Mouse (Mus musculus) limb, embryonic 14.5 days (tissue): ENCODE data around the gene Adipor1. TPM values are rescaled to one million over a fixed set of nuclear protein-coding genes. Genes with fewer than 3 reads are reported as not detected.

Experiments
- ATAC-seq: fragments of 200-750 bp; cut with Nextera tagmentation; 2 replicates; pipeline ENCODE4 v1.8.0; 2017; ENCODE audit warnings: low read depth, moderate number of reproducible peaks, moderate TSS enrichment; ENCODE audit not compliant: low FRiP score
- DNase-seq: peaks from one replicate; pipeline ENCODE4 v3.0.0-alpha.2; 2015; ENCODE audit warnings: low spot score
- H3K27ac ChIP-seq: fragments of 300-500 bp; sonication (generic); replicated peaks from 2 replicates; pipeline ENCODE4 v1.5.1; 2014; ENCODE audit warnings: low read depth, mild to moderate bottlenecking, low read length, moderate library complexity, mixed read lengths
- H3K27me3 ChIP-seq: fragments of 300-500 bp; sonication (generic); 2 replicates; pipeline ENCODE4 v1.6.1; 2014; ENCODE audit warnings: low read length, mixed read lengths; ENCODE audit not compliant: control insufficient read depth, insufficient read depth
- H3K36me3 ChIP-seq: fragments of 300-500 bp; sonication (generic); 2 replicates; pipeline ENCODE4 v1.6.1; 2014; ENCODE audit warnings: mild to moderate bottlenecking, low read length, moderate library complexity, mixed read lengths; ENCODE audit not compliant: control insufficient read depth, insufficient read depth
- H3K4me1 ChIP-seq: fragments of 300-500 bp; sonication (generic); 2 replicates; pipeline ENCODE4 v1.6.1; 2014; ENCODE audit warnings: antibody characterized with exemption, low read length, mixed read lengths; ENCODE audit not compliant: control insufficient read depth, insufficient read depth
- H3K4me2 ChIP-seq: fragments of 300-500 bp; sonication (generic); replicated peaks from 2 replicates; pipeline ENCODE4 v1.6.1; 2014; ENCODE audit warnings: low read depth, mild to moderate bottlenecking, low read length, moderate library complexity; ENCODE audit not compliant: severe bottlenecking
- H3K4me3 ChIP-seq: fragments of 300-500 bp; sonication (generic); replicated peaks from 2 replicates; pipeline ENCODE4 v1.5.1; 2014; ENCODE audit warnings: low read length
- H3K9ac ChIP-seq: fragments of 300-500 bp; sonication (generic); 2 replicates; pipeline ENCODE4 v1.6.1; 2014; ENCODE audit warnings: mild to moderate bottlenecking, low read depth, low read length, moderate library complexity; ENCODE audit not compliant: severe bottlenecking
- H3K9me3 ChIP-seq: fragments of 300-500 bp; sonication (generic); 2 replicates; pipeline ENCODE4 v1.6.1; 2016; ENCODE audit warnings: low read length; ENCODE audit not compliant: control insufficient read depth
- POLR2A ChIP-seq: fragments of 200-500 bp; IDR thresholded peaks from 2 replicates; pipeline ENCODE4 v1.8.0; 2012; ENCODE audit warnings: inconsistent platforms, mild to moderate bottlenecking, moderate library complexity, borderline replicate concordance; ENCODE audit not compliant: insufficient read depth, insufficient read length; ENCODE audit errors: extremely low read depth
- WGBS: fragments of 180-500 bp; shearing (Covaris S2); extraction: QIAGEN DNeasy Blood & Tissue Kit; methylation state at CpG from one replicate; pipeline ENCODE4 v1.1.7; 2014; 5-methylcytosine and 5-hydroxymethylcytosine counted together
- polyA plus RNA-seq, 2 experiments: library from polyadenylated mRNA; depleted of rRNA in 1 of 2; stranded (reverse) in 1 of 2; unstranded in 1 of 2; fragments of >200 nt; fragmentation: Nextera tagmentation in 1 of 2; extraction: Ambion mirVana in 1 of 2; gene quantifications; 2 replicates each; pipeline versions ENCODE4 v1.2.1 to v1.2.3; 2012 to 2014

Gene Adipor1
- polyA plus RNA-seq, 2 experiments = 74.9 to 92.1 TPM

DNA sequence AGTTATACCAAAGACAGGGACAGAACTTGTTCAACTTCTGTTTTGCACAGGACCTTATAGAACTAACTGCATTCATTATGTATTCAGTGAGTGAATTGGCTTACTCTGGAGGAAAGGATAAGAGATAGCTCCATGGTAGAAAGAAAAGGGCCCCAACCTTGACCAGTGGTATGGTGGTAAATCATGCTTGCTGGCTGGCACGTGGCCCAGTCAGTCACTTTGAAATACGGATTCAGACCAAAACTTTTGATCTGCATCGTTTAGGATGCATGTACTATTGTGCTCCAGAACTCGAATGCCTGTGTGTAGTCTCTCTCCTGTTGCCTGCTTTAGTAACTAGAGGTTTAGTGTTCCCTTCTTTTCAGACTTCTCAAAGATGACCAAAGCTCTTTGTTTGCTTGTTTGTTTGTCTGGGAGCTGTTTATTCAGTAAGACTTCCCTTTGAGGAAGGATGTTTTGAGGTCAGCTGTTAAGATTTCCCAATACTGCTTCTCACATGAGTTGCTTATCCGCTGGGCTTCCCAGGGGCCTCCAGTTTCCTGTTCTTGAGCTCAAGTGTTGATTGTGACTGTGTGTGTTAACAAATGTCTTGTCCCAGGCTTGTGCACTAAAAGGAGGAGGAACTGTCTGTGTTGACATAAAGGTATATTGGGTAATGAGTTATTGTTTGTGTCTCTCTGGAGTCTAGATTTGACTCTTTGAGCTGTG lies 4.7 kb downstream of the Adipor1 start:
- H3K27ac ChIP-seq = no peak overlapping the region
- peaks cover 30% of the 10 kb centered on the region for H3K36me3 ChIP-seq
- DNase-seq (no peak), ATAC-seq (no peak)
- H3K4me1 ChIP-seq = peaks cover 32% of the 10 kb centered on the region
- no peak for TF ChIP-seq POLR2A
- no peaks in the 10 kb centered on the region for H3K27me3 ChIP-seq
- no peak overlapping the region for H3K9ac ChIP-seq
- H3K4me3 ChIP-seq = no peak overlapping the region
- H3K9me3 ChIP-seq = no peaks in the 10 kb centered on the region
- 55% methylated on average over 5 of the region's 5 CpGs for WGBS
- H3K4me2 ChIP-seq = no peak overlapping the region

DNA sequence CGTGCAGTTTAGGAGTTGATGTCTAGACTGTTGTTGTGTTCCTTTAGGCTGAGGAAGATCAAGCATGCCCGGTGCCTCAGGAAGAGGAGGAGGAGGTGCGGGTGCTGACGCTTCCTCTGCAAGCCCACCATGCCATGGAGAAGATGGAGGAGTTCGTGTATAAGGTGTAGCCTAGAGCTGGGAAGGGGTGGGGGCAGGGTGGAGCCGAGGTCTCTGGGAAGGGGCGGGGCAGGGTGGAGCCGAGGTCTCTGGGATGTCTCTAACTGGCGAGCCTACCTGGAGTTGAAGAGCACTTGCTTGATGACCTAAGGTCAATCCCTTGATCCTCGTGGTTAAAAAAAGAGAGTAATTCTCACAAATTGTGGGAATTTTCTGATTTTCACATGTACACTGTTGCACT lies 8.7 kb downstream of the Adipor1 start:
- ATAC-seq = no peak
- peaks cover 63% of the 10 kb centered on the region for H3K36me3 ChIP-seq
- H3K27me3 ChIP-seq = no peaks in the 10 kb centered on the region
- H3K9me3 ChIP-seq = no peaks in the 10 kb centered on the region
- H3K4me3 ChIP-seq = no peak overlapping the region
- H3K4me2 ChIP-seq = no peak overlapping the region
- no peak for DNase-seq
- 68% methylated on average over 10 of the region's 10 CpGs for WGBS
- no peak for TF ChIP-seq POLR2A
- peaks cover 8% of the 10 kb centered on the region for H3K4me1 ChIP-seq
- no peak overlapping the region for H3K27ac ChIP-seq
- no peak overlapping the region for H3K9ac ChIP-seq

DNA sequence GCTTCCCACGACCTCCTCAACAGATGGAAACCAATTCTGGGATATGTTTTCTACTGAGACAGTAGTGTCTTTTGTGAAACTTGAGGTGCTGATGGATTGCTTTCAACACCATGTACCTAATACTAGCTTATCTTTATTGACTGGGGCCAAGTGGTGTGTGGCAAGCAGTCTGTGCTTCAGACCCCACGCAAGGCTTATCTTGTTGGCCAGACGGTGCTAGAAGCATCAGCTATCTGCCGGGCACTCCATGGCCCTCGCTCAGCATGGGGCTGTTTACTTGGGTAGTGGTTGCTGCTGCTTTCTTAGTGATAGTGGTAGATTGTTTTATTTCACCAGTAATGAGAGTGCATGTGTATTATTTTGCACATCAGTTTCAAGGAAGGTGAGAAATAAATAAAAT lies 11.1 kb downstream of the Adipor1 start:
- ATAC-seq (no peak), DNase-seq (no peak)

DNA sequence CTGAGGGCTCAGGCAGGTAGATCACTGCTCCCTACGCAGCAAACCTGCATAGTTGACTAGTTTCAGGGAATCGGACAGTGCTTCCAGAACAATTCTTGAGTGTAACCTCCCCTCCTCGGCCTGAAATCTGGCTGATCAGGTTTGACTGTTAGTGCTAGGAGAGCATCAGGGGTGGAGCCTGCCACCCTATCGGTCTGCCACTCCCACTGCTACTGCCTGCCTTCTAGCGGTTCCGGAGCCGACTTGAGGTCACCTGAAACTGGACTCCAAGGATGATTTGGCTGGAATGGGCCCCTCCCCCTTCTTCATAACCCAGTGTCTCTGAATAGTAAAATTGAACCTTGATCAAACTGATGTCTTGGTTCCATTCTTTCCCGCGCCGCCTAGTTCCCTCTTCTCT lies 17.8 kb downstream of the Adipor1 start:
- Histone ChIP-seq H3K4me1 (no peaks in the 10 kb centered on the region), H3K9ac (no peak overlapping the region), H3K27me3 (no peaks in the 10 kb centered on the region), H3K9me3 (no peaks in the 10 kb centered on the region), H3K4me2 (no peak overlapping the region), H3K4me3 (no peak overlapping the region), H3K36me3 (peaks cover 53% of the 10 kb centered on the region), H3K27ac (no peak overlapping the region)
- no peak for TF ChIP-seq POLR2A
- 83% methylated on average over 10 of the region's 10 CpGs for WGBS
- ATAC-seq (no peak), DNase-seq (no peak)

More for the DNA sequence above, 11.1 kb downstream of the Adipor1 start:
- H3K4me1 ChIP-seq = no peaks in the 10 kb centered on the region
- peaks cover 86% of the 10 kb centered on the region for H3K36me3 ChIP-seq
- no peak overlapping the region for H3K4me3 ChIP-seq
- no peak overlapping the region for H3K9ac ChIP-seq
- TF ChIP-seq POLR2A = no peak
- H3K27ac ChIP-seq = no peak overlapping the region
- WGBS = 83% methylated on average over 5 of the region's 5 CpGs
- H3K27me3 ChIP-seq = no peaks in the 10 kb centered on the region
- no peaks in the 10 kb centered on the region for H3K9me3 ChIP-seq
- H3K4me2 ChIP-seq = no peak overlapping the region

DNA sequence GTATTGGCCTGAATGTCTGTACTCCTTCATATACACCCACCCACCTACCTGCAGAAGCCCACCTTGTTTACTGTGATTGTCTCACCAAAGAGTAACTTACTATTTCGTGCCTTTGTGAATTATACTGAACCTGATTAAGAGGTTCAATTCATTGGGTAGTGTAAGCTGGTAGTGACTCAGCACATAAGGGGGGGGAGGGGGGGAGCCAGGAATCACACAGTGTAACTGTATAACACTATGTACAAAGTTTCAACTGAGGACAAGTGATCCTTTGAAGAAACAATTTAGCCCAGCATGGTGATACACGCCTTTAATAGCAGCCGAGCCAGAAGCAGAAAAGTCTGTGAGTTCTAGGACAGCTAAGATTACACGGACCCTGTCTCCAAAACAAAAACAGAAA lies 18.3 kb downstream of the Adipor1 start:
- ATAC-seq (no peak), DNase-seq (no peak)
- H3K4me2 ChIP-seq = no peak overlapping the region
- peaks cover 48% of the 10 kb centered on the region for H3K36me3 ChIP-seq
- H3K4me3 ChIP-seq = no peak overlapping the region
- H3K9ac ChIP-seq = no peak overlapping the region
- no peaks in the 10 kb centered on the region for H3K27me3 ChIP-seq
- no peak overlapping the region for H3K27ac ChIP-seq
- no peaks in the 10 kb centered on the region for H3K4me1 ChIP-seq
- no peaks in the 10 kb centered on the region for H3K9me3 ChIP-seq
- TF ChIP-seq POLR2A = no peak
- WGBS = 94% methylated on average over 4 of the region's 4 CpGs
